Comparison of ENCODE assay signal across 8 mouse cellular contexts in genomic region chr3:79841475-79841874, GRCm38 (mm10). TPM values are rescaled to one million over a fixed set of nuclear protein-coding genes. Genes with fewer than 3 reads are reported as not detected.
DNase-seq lines count a peak whose midpoint lies in the region; ATAC-seq and TF ChIP-seq lines count a peak whose summit lies in the region.

No protein-coding gene starts in this region.

- H3K27ac ChIP-seq in heart, adult 2 months = no peak overlapping the region; the same call in 1 of the 2 replicates
- H3K27ac ChIP-seq in forebrain, embryonic 15.5 days (replicated peaks) = no peak overlapping the region
- H3K27ac ChIP-seq in liver, embryonic 15.5 days (replicated peaks) = no peak overlapping the region

- TF ChIP-seq CTCF in heart, adult 2 months (IDR thresholded peaks at IDR 0.05) = no peak

- intact Hi-C loops in heart, adult 2 months (cut with DNase I) = no loop called here
- intact Hi-C loops in heart, postnatal 14 days (cut with DNase I) = no loop called here

- H3K27me3 ChIP-seq in heart, adult 2 months (ENCODE audit: control insufficient read depth, insufficient read depth, low read length) = no peaks in the 10 kb centered on the region
- H3K27me3 ChIP-seq in forebrain, embryonic 15.5 days = no peaks in the 10 kb centered on the region
- no peaks in the 10 kb centered on the region for H3K27me3 ChIP-seq in liver, embryonic 15.5 days

- H3K9ac ChIP-seq in heart, adult 2 months (ENCODE audit: low read depth, low read length) = no peak overlapping the region
- no peak overlapping the region for H3K9ac ChIP-seq in forebrain, embryonic 15.5 days (replicated peaks)
- peak overlapping the region; percentile 55; the same call in 1 of the 2 replicates for H3K9ac ChIP-seq in liver, embryonic 15.5 days

- DNase-seq in heart, adult 2 months = no peak
- DNase-seq in heart, postnatal 14 days = no peak
- DNase-seq in A20 (ENCODE audit: low read depth, low spot score) = peak; percentile 44
- no peak for DNase-seq in B cell, adult 2 months
- DNase-seq in right cerebral cortex, postnatal 10 days (ENCODE audit: low spot score in 2 of 2) = no peak
- no peak for DNase-seq in right cerebral cortex, postnatal 4 days

- H3K4me3 ChIP-seq in heart, adult 2 months = peak overlapping the region; percentile 81
- H3K4me3 ChIP-seq in forebrain, embryonic 15.5 days = peak overlapping the region; percentile 48
- H3K4me3 ChIP-seq in liver, embryonic 15.5 days (replicated peaks) = peak overlapping the region; percentile 63

- 47% methylated on average over 6 of the region's 6 CpGs for WGBS in heart, adult 2 months
- WGBS in forebrain, embryonic 15.5 days = 16% methylated on average over 6 of the region's 6 CpGs
- WGBS in liver, embryonic 15.5 days (ENCODE audit: insufficient replicate concordance) = 57% methylated on average over 6 of the region's 6 CpGs

- H3K9me3 ChIP-seq in forebrain, embryonic 15.5 days = no peaks in the 10 kb centered on the region
- no peaks in the 10 kb centered on the region for H3K9me3 ChIP-seq in liver, embryonic 15.5 days (replicated peaks)

- TF ChIP-seq EP300 in heart, adult 2 months (IDR thresholded peaks at IDR 0.05; ENCODE audit: insufficient read depth, low read depth, low read length) = no peak

- no peaks in the 10 kb centered on the region for H3K36me3 ChIP-seq in heart, adult 2 months (ENCODE audit: control insufficient read depth, insufficient read depth, low read length)
- no peaks in the 10 kb centered on the region for H3K36me3 ChIP-seq in forebrain, embryonic 15.5 days
- H3K36me3 ChIP-seq in liver, embryonic 15.5 days (replicated peaks) = no peaks in the 10 kb centered on the region

- TF ChIP-seq POLR2A in heart, adult 2 months (IDR thresholded peaks at IDR 0.05; ENCODE audit: insufficient read depth, low read depth, low read length) = no peak

- ATAC-seq in forebrain, embryonic 15.5 days (replicated peaks) = peak; percentile 26; the same call in 1 of the 2 replicates
- ATAC-seq in liver, embryonic 15.5 days (ENCODE audit: insufficient read depth) = no peak

- H3K4me1 ChIP-seq in heart, adult 2 months (ENCODE audit: control insufficient read depth, insufficient read depth, low read length) = no peaks in the 10 kb centered on the region; the same call in 1 of the 2 replicates
- peaks cover 11% of the 10 kb centered on the region; the same call in 1 of the 2 replicates for H3K4me1 ChIP-seq in forebrain, embryonic 15.5 days
- H3K4me1 ChIP-seq in liver, embryonic 15.5 days (replicated peaks) = peaks cover 14% of the 10 kb centered on the region

- H3K4me2 ChIP-seq in forebrain, embryonic 15.5 days (replicated peaks) = peak overlapping the region; percentile 60
- H3K4me2 ChIP-seq in liver, embryonic 15.5 days = peak overlapping the region; percentile 77

- no peaks in the 10 kb centered on the region for H3K79me2 ChIP-seq in heart, adult 2 months (replicated peaks; ENCODE audit: control insufficient read depth, insufficient read depth, low read length)

RNA-seq across cellular contexts. Expression of gene Tmem144, which starts 11.1 kb away (rescaled TPM):
- 10 to 100 TPM; 11.4 to 15.6 TPM for total RNA-seq in heart, adult 2 months (2021)
- polyA plus RNA-seq in heart, adult 2 months (2012; rRNA removed) = 5.2 and 5.7 TPM in 2 replicates
- total RNA-seq in heart, postnatal 14 days (2021) = 1 to 10 TPM; 6.3 to 7.9 TPM
- 1.6 and 1.8 TPM in 2 replicates for polyA plus RNA-seq in forebrain, embryonic 15.5 days (2015; fragmentation: Nextera tagmentation; extraction: Ambion mirVana)
- 2.1 TPM in 2 replicates for polyA plus RNA-seq in liver, embryonic 15.5 days (2015; fragmentation: Nextera tagmentation; extraction: Ambion mirVana)

RNA-seq across cellular contexts. Expression of gene Fam198b, which starts 42.9 kb away (rescaled TPM):
- total RNA-seq in heart, adult 2 months (2021) = 10 to 100 TPM; 12.1 to 15.1 TPM
- 11.8 and 19.7 TPM in 2 replicates for polyA plus RNA-seq in heart, adult 2 months (2012; rRNA removed)
- total RNA-seq in heart, postnatal 14 days (2021) = 10 to 100 TPM; 28.8 to 42.7 TPM
- 0.88 and 2.4 TPM in 2 replicates for polyA plus RNA-seq in forebrain, embryonic 15.5 days (2015; fragmentation: Nextera tagmentation; extraction: Ambion mirVana)
- 1.0 and 1.2 TPM in 2 replicates for polyA plus RNA-seq in liver, embryonic 15.5 days (2015; fragmentation: Nextera tagmentation; extraction: Ambion mirVana)
